Mouse (Mus musculus): ENCODE results near the gene Sdk2. TPM values are rescaled to one million over a fixed set of nuclear protein-coding genes. Genes with fewer than 3 reads are reported as not detected.

Gene Sdk2
- polyA plus RNA-seq, 1 experiment from 2014 or later, result 0.66 TPM

DNA sequence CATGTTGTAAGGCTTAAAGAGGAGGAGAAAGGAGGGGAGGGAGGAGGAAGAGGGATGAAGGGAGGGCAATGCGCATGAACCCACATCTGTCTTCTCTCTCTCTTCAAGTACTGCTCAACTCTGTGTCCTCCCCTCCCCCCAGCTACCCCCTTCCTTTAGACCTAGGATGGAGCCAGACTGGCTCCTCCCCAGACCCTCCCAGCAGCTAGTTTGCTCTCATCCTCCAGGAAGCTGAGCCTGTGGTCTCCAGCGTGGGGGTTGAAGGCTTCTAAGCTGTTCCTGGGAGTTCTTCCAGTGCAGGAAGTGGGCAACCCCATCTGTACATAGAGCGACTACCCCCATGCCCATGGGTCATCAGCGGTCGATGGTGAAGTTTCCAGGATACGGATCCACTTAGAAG is 38.8 kb downstream of the Sdk2 start:
- Histone ChIP-seq H3K27ac (ENCODE audit: low read depth, low read length) (no peak overlapping the region; the same call in 1 of the 2 replicates), H3K9me3 (ENCODE audit: control insufficient read depth) (no peaks in the 10 kb centered on the region), H3K27me3 (replicated peaks; ENCODE audit: control insufficient read depth, insufficient read depth, low read length) (no peaks in the 10 kb centered on the region), H3K36me3 (ENCODE audit: control insufficient read depth, insufficient read depth) (no peaks in the 10 kb centered on the region), H3K4me3 (ENCODE audit: low read depth, low read length) (no peak overlapping the region), H3K4me2 (replicated peaks; ENCODE audit: low read depth) (no peak overlapping the region), H3K9ac (ENCODE audit: low read depth, low read length) (no peak overlapping the region), H3K4me1 (replicated peaks; ENCODE audit: control insufficient read depth, insufficient read depth, low read length) (no peaks in the 10 kb centered on the region)
- ATAC-seq, result no peak
- 51% methylated on average over 6 of the region's 6 CpGs for WGBS
- TF ChIP-seq CTCF (IDR thresholded peaks at IDR 0.05; ENCODE audit: low read depth), result no peak

DNA sequence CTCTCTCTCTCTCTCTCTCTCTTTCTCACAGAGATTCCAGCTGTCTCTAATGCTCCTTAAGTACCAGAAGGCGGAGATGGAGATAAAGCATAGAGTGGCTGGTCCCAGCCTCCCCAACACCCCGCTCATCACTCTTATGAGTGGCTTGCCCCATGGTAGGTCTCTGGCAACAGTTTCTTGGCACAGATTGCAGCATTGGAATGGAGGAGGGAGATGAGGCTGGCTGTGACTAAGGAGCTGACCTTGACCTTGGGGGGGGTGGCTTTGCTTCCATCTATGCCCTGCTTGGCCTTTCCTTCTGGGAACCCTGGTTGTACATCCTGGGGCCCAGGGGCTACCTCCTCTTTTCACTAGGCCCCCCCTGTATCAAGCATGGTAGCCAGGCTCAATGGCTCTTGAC is 41.8 kb downstream of the Sdk2 start:
- no peaks in the 10 kb centered on the region for H3K9me3 ChIP-seq (ENCODE audit: control insufficient read depth)
- H3K27ac ChIP-seq (ENCODE audit: low read depth, low read length), result no peak overlapping the region
- no peak overlapping the region for H3K4me3 ChIP-seq (ENCODE audit: low read depth, low read length)
- TF ChIP-seq CTCF (IDR thresholded peaks at IDR 0.05; ENCODE audit: low read depth), result no peak
- no peak overlapping the region for H3K9ac ChIP-seq (ENCODE audit: low read depth, low read length)
- no peaks in the 10 kb centered on the region for H3K36me3 ChIP-seq (ENCODE audit: control insufficient read depth, insufficient read depth)
- ATAC-seq, result no peak
- WGBS, result 70% methylated on average over 2 of the region's 2 CpGs
- H3K4me1 ChIP-seq (replicated peaks; ENCODE audit: control insufficient read depth, insufficient read depth, low read length), result no peaks in the 10 kb centered on the region
- H3K4me2 ChIP-seq (replicated peaks; ENCODE audit: low read depth), result no peak overlapping the region
- no peaks in the 10 kb centered on the region for H3K27me3 ChIP-seq (replicated peaks; ENCODE audit: control insufficient read depth, insufficient read depth, low read length)

DNA sequence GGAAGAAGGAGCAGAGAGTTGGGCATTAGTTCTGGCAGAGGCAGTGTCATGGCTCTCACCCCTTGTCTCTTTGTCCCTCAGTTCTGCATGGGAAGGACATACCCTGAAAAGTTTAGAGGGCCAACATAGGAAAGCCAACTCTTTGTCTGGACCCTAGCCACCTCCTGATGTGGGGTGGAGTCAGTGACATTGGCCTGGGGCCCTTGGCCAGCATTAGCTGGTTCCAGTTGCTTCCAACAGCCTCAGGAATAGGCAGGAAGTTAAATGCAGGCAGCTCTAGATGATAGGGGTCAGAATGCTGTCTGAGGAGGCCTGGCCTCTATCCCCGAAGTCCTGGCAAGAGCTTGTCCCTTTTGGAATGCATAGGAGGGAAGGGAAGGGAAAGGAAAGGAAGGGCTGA is 42.9 kb downstream of the Sdk2 start:
- H3K4me3 ChIP-seq (ENCODE audit: low read depth, low read length), result no peak overlapping the region
- 39% methylated on average over 1 of the region's 1 CpGs for WGBS

GRCm38 (mm10) chr11:114022166-114022565 is 44.7 kb downstream of the Sdk2 start:
- TF ChIP-seq CTCF (IDR thresholded peaks at IDR 0.05; ENCODE audit: low read depth), result no peak
- Histone ChIP-seq H3K27ac (ENCODE audit: low read depth, low read length) (no peak overlapping the region), H3K9ac (ENCODE audit: low read depth, low read length) (no peak overlapping the region), H3K36me3 (ENCODE audit: control insufficient read depth, insufficient read depth) (no peaks in the 10 kb centered on the region), H3K4me2 (replicated peaks; ENCODE audit: low read depth) (no peak overlapping the region), H3K9me3 (ENCODE audit: control insufficient read depth) (no peaks in the 10 kb centered on the region), H3K4me1 (replicated peaks; ENCODE audit: control insufficient read depth, insufficient read depth, low read length) (no peaks in the 10 kb centered on the region), H3K4me3 (ENCODE audit: low read depth, low read length) (no peak overlapping the region), H3K27me3 (replicated peaks; ENCODE audit: control insufficient read depth, insufficient read depth, low read length) (no peaks in the 10 kb centered on the region)
- no peak for ATAC-seq
- WGBS, result 72% methylated on average over 4 of the region's 4 CpGs

More for the DNA sequence above, 42.9 kb downstream of the Sdk2 start:
- TF ChIP-seq CTCF (IDR thresholded peaks at IDR 0.05; ENCODE audit: low read depth), result no peak
- Histone ChIP-seq H3K4me1 (replicated peaks; ENCODE audit: control insufficient read depth, insufficient read depth, low read length) (no peaks in the 10 kb centered on the region), H3K27me3 (replicated peaks; ENCODE audit: control insufficient read depth, insufficient read depth, low read length) (no peaks in the 10 kb centered on the region), H3K9me3 (ENCODE audit: control insufficient read depth) (no peaks in the 10 kb centered on the region), H3K27ac (ENCODE audit: low read depth, low read length) (no peak overlapping the region), H3K4me2 (replicated peaks; ENCODE audit: low read depth) (no peak overlapping the region), H3K36me3 (ENCODE audit: control insufficient read depth, insufficient read depth) (no peaks in the 10 kb centered on the region), H3K9ac (ENCODE audit: low read depth, low read length) (no peak overlapping the region)
- no peak for ATAC-seq

DNA sequence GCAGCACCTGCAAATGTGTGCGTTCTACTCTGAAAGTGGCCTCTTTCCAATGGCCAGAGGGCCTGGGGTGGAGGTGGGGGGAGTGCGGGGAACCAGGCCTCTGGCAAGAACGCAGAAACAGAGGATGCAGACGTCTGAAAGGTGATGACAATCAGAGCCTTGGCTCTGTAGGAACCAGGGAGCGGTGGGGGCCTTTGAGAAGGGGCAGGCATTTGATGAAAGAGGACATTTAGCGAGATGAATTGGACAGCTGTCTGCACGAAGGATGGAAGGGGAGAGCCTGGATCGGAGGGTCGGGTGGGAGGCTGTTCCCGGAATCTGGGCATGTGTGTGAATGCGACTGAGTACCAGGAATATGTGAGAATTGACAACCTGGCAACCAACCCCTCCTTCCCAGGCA is 47.8 kb downstream of the Sdk2 start:
- no peak overlapping the region for H3K4me3 ChIP-seq (ENCODE audit: low read depth, low read length)
- no peak for TF ChIP-seq CTCF (IDR thresholded peaks at IDR 0.05; ENCODE audit: low read depth)
- no peak overlapping the region for H3K9ac ChIP-seq (ENCODE audit: low read depth, low read length)
- WGBS, result 71% methylated on average over 11 of the region's 11 CpGs
- no peaks in the 10 kb centered on the region for H3K36me3 ChIP-seq (ENCODE audit: control insufficient read depth, insufficient read depth)
- ATAC-seq, result no peak
- 0 out of 2 replicates have a peak, but pooled peaks cover 3% of the 10 kb centered on the region for H3K27me3 ChIP-seq (replicated peaks; ENCODE audit: control insufficient read depth, insufficient read depth, low read length)
- H3K4me2 ChIP-seq (replicated peaks; ENCODE audit: low read depth), result no peak overlapping the region
- H3K27ac ChIP-seq (ENCODE audit: low read depth, low read length), result no peak overlapping the region
- no peaks in the 10 kb centered on the region for H3K4me1 ChIP-seq (replicated peaks; ENCODE audit: control insufficient read depth, insufficient read depth, low read length)
- H3K9me3 ChIP-seq (ENCODE audit: control insufficient read depth), result no peaks in the 10 kb centered on the region

- Histone ChIP-seq H3K4me1 (replicated peaks; ENCODE audit: control insufficient read depth, insufficient read depth, low read length) (no peaks in the 10 kb centered on the region), H3K4me2 (replicated peaks; ENCODE audit: low read depth) (no peak overlapping the region), H3K9ac (ENCODE audit: low read depth, low read length) (no peak overlapping the region), H3K27me3 (replicated peaks; ENCODE audit: control insufficient read depth, insufficient read depth, low read length) (0 out of 2 replicates have a peak, but pooled peaks cover 3% of the 10 kb centered on the region), H3K36me3 (ENCODE audit: control insufficient read depth, insufficient read depth) (no peaks in the 10 kb centered on the region), H3K9me3 (ENCODE audit: control insufficient read depth) (no peaks in the 10 kb centered on the region), H3K4me3 (ENCODE audit: low read depth, low read length) (no peak overlapping the region), H3K27ac (ENCODE audit: low read depth, low read length) (no peak overlapping the region)
- 39% methylated on average over 14 of the region's 14 CpGs for WGBS
- TF ChIP-seq CTCF (IDR thresholded peaks at IDR 0.05; ENCODE audit: low read depth), result no peak
- ATAC-seq, result no peak
These were observed 49.9 kb downstream of the Sdk2 start for GRCm38 (mm10) chr11:114016889-114017392.
